8 mouse cellular contexts compared by ENCODE assay signal in the genomic region with DNA sequence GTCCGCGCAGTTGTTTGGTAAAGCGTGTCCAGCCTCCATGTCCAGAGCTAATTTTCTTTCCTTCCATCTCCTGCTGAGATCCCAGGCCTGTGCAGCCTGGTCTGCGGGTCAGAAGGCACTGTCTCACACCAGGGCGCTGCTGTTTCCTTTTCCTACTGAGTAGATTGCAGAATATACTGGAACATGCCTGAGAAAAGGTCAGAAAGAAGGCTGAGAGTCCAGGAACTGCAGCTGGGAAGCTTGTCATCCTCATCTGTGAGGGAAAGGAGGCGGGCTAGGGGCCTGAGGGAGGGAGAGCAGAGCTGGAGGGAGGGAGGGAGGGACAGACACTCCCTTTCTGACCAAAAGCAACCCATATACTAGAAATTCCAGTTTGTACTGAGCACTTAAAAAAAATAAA.
A peak's percentile ranks its signal among the peaks of the same experiment; 100 is the strongest.
DNase-seq lines count a peak whose midpoint lies in the region; ATAC-seq and TF ChIP-seq lines count a peak whose summit lies in the region.

No protein-coding gene starts in this region.

- no peak overlapping the region for H3K9ac ChIP-seq in embryonic facial prominence, embryonic 14.5 days (ENCODE audit: low read depth, low read length)
- peak overlapping the region; percentile 48; the same call in 1 of the 2 replicates for H3K9ac ChIP-seq in stomach, embryonic 16.5 days (ENCODE audit: low read length)

- peak overlapping the region; percentile 53 for H3K4me2 ChIP-seq in embryonic facial prominence, embryonic 14.5 days (ENCODE audit: low read depth, low read length)
- H3K4me2 ChIP-seq in stomach, embryonic 16.5 days (ENCODE audit: low read depth, low read length) = peak overlapping the region; percentile 46

- WGBS in embryonic facial prominence, embryonic 14.5 days = 38% methylated on average over 6 of the region's 6 CpGs
- WGBS in lung, adult 2 months = 57% methylated on average over 6 of the region's 6 CpGs
- WGBS in stomach, embryonic 16.5 days = 50% methylated on average over 6 of the region's 6 CpGs

- peaks cover 36% of the 10 kb centered on the region for H3K4me1 ChIP-seq in embryonic facial prominence, embryonic 14.5 days (ENCODE audit: control insufficient read depth, insufficient read depth, low read length)
- peaks cover 18% of the 10 kb centered on the region for H3K4me1 ChIP-seq in lung, adult 2 months (ENCODE audit: control insufficient read depth, insufficient read depth, low read length)
- peaks cover 29% of the 10 kb centered on the region for H3K4me1 ChIP-seq in stomach, embryonic 16.5 days (ENCODE audit: control insufficient read depth, insufficient read depth, low read length)

- H3K9me3 ChIP-seq in embryonic facial prominence, embryonic 14.5 days (ENCODE audit: control insufficient read depth, low read length) = no peaks in the 10 kb centered on the region
- no peaks in the 10 kb centered on the region for H3K9me3 ChIP-seq in stomach, embryonic 16.5 days (replicated peaks; ENCODE audit: control insufficient read depth, low read length)

- peak overlapping the region; percentile 74 for H3K27ac ChIP-seq in embryonic facial prominence, embryonic 14.5 days (replicated peaks; ENCODE audit: low read depth, low read length)
- peak overlapping the region; percentile 76 for H3K27ac ChIP-seq in stomach, embryonic 16.5 days (ENCODE audit: low read length)

- ATAC-seq in embryonic facial prominence, embryonic 14.5 days (ENCODE audit: low read depth) = no peak
- peak; percentile 65; the same call in 1 of the 2 replicates for ATAC-seq in stomach, embryonic 16.5 days (ENCODE audit: insufficient read depth, low FRiP score)

- H3K4me3 ChIP-seq in embryonic facial prominence, embryonic 14.5 days (ENCODE audit: low read depth, low read length) = no peak overlapping the region; the same call in 1 of the 2 replicates
- H3K4me3 ChIP-seq in lung, adult 2 months (replicated peaks; ENCODE audit: extremely low read depth, low read depth, low read length) = no peak overlapping the region
- no peak overlapping the region for H3K4me3 ChIP-seq in stomach, embryonic 16.5 days (replicated peaks; ENCODE audit: low read length)

- no peaks in the 10 kb centered on the region for H3K27me3 ChIP-seq in embryonic facial prominence, embryonic 14.5 days (replicated peaks; ENCODE audit: control insufficient read depth, insufficient read depth, low read length)
- no peaks in the 10 kb centered on the region for H3K27me3 ChIP-seq in stomach, embryonic 16.5 days (ENCODE audit: control insufficient read depth, insufficient read depth, low read length)

- no peak for TF ChIP-seq CTCF in lung, adult 2 months (IDR thresholded peaks at IDR 0.05; ENCODE audit: insufficient read depth, low read length)

- TF ChIP-seq POLR2A in lung, adult 2 months (IDR thresholded peaks at IDR 0.05; ENCODE audit: borderline replicate concordance, extremely low read depth, low read depth, low read length) = 0 out of 2 replicates have a peak, but pooled peaks have one; percentile 22

- peak; percentile 25 to 31 for DNase-seq in adrenal gland, postnatal 36 days
- DNase-seq in adrenal gland, adult 8-10 months = no peak
- DNase-seq in embryonic facial prominence, embryonic 14.5 days (ENCODE audit: low spot score) = peak; percentile 62
- peak; percentile 20 for DNase-seq in kidney, adult 11 months
- DNase-seq in lung, adult 2 months = no peak
- DNase-seq in ovary, adult 18-20 months (ENCODE audit: low spot score) = no peak
- no peak for DNase-seq in thymus, postnatal 14 days

- no peaks in the 10 kb centered on the region for H3K36me3 ChIP-seq in embryonic facial prominence, embryonic 14.5 days (ENCODE audit: control insufficient read depth, insufficient read depth, low read length)
- no peaks in the 10 kb centered on the region for H3K36me3 ChIP-seq in stomach, embryonic 16.5 days (ENCODE audit: control insufficient read depth, insufficient read depth, low read length)

Comparison
In these comparisons a context has a peak if more than half of its experiments do, and no peak if none do; other contexts are left out.
1. DNase-seq: peak in adrenal gland, postnatal 36 days (2 of 2), embryonic facial prominence, embryonic 14.5 days (single experiment) and kidney, adult 11 months (single experiment); none in adrenal gland, adult 8-10 months (single experiment), lung, adult 2 months (single experiment), ovary, adult 18-20 months (single experiment) and thymus, postnatal 14 days (single experiment).